Mouse (Mus musculus): Measurements from ENCODE around the gene Asic2.

DNA sequence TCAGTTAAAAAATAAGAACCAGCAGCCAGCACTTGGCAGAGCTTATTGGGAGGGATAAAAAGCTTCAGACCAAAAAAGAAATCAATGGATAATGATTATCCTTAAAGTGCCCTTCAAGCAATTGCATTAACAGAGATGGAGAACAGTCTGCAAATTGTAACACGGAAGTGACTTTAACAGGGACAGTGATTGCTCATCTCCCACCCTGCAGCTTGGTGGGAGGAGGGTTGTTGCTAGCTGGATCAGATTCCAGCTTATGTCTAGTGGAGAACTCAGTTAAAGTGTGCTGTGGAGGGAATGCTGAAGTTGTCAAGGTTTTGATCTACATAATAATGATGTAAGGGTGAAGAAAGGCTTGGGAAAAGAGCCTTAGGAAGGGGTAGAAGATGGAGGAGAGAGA, 471.8 kb downstream of the Asic2 start:
- TF ChIP-seq CTCF (IDR thresholded peaks at IDR 0.05; ENCODE audit: low read depth, low read length) (no peak), POLR2A (IDR thresholded peaks at IDR 0.05; ENCODE audit: extremely low read depth, insufficient read depth, low read length) (no peak)

All from liver, adult 2 months (tissue).